Mouse (Mus musculus) midbrain, embryonic 16.5 days (tissue): ENCODE measurements around the gene Txndc15. TPM values are rescaled to one million over a fixed set of nuclear protein-coding genes. Genes with fewer than 3 reads are reported as not detected.

ENCODE experiments used
- ATAC-seq: fragments of 200-750 bp; cut with Nextera tagmentation; 2 replicates; pipeline ENCODE4 v1.8.0; 2017; ENCODE audit warnings: moderate TSS enrichment
- H3K27ac ChIP-seq: fragments of 300-500 bp; sonication (generic); 2 replicates; pipeline ENCODE4 v1.5.1; 2014; ENCODE audit warnings: mild to moderate bottlenecking, low read length, mixed read lengths
- H3K27me3 ChIP-seq: fragments of 300-500 bp; sonication (generic); 2 replicates; pipeline ENCODE4 v1.6.1; 2014; ENCODE audit warnings: low read depth, low read length, mixed read lengths; ENCODE audit not compliant: control insufficient read depth, insufficient read depth
- H3K36me3 ChIP-seq: fragments of 300-500 bp; sonication (generic); 2 replicates; pipeline ENCODE4 v1.6.1; 2014; ENCODE audit warnings: mild to moderate bottlenecking, low read length, moderate library complexity, mixed read lengths; ENCODE audit not compliant: control insufficient read depth, insufficient read depth
- H3K4me1 ChIP-seq: fragments of 300-500 bp; sonication (generic); 2 replicates; pipeline ENCODE4 v1.6.1; 2014; ENCODE audit warnings: mild to moderate bottlenecking, low read length, mixed read lengths; ENCODE audit not compliant: control insufficient read depth, insufficient read depth
- H3K4me2 ChIP-seq: fragments of 300-500 bp; sonication (generic); 2 replicates; pipeline ENCODE4 v1.6.1; 2014; ENCODE audit warnings: mild to moderate bottlenecking, low read length, mixed read lengths
- H3K4me3 ChIP-seq: fragments of 300-500 bp; sonication (generic); 2 replicates; pipeline ENCODE4 v1.5.1; 2014; ENCODE audit warnings: low read depth, mild to moderate bottlenecking, low read length, moderate library complexity, mixed read lengths
- H3K9ac ChIP-seq: fragments of 300-500 bp; sonication (generic); 2 replicates; pipeline ENCODE4 v1.6.1; 2014; ENCODE audit warnings: low read depth, low read length, mixed read lengths
- H3K9me3 ChIP-seq: fragments of 300-500 bp; sonication (generic); replicated peaks from 2 replicates; pipeline ENCODE4 v1.6.1; 2014; ENCODE audit warnings: mild to moderate bottlenecking, low read length, mixed read lengths; ENCODE audit not compliant: control insufficient read depth, poor library complexity, severe bottlenecking
- WGBS: fragments of 180-500 bp; shearing (Covaris S2); extraction: QIAGEN DNeasy Blood & Tissue Kit; methylation state at CpG from one replicate; pipeline ENCODE4 v1.1.7; 2014; 5-methylcytosine and 5-hydroxymethylcytosine counted together
- polyA plus RNA-seq: library from polyadenylated mRNA; unstranded; fragments of >200 nt; fragmentation: Nextera tagmentation; extraction: Ambion mirVana; gene quantifications from 2 replicates; pipeline ENCODE4 v1.2.1, GENCODE M21; 2015

The Txndc15 gene
- 143 and 149 TPM in 2 replicates for polyA plus RNA-seq

DNA sequence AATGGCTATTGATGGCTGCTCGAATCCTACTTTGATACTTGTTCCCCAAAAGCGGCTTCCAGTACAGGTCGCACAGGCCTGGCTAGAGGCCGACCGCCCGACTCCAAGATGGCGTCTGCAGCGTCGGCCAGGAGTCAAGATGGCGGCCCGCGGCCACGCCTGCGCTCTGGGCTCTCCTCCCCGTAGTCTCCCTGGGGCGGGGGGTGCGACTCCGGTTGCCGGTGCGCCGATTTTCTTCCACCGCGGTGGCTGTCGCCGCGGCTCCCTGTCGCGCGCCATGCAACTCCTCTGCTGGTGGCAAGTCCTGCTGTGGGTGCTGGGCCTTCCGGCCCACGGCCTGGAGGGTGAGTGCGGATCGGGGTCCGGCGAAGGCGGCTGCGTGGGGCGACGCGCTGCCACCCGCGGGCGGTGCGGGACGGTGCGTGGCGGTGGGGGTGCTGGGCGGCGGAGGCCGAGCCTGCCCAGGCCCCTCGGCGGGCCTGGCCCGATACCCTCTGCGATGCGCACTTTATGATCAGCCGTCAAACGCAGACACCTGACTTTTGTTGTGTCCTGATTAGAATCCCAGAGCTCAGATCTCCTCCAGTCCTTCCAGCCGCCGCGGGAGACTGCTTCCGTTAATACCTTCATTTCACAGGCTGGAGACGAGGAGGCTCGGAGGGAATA lies at the start of gene Txndc15:
Txndc15 (plus strand) TSS at position 150 of the 666 bp plus-strand sequence.
- H3K9me3 ChIP-seq: no peaks in the 10 kb centered on the region
- peak within 1 kb of the TSS; percentile 96 for H3K4me3 ChIP-seq
- peaks cover 16% of the 10 kb centered on the region for H3K4me1 ChIP-seq
- peaks cover 10% of the 10 kb centered on the region for H3K36me3 ChIP-seq
- peak within 1 kb of the TSS; percentile 98 for H3K27ac ChIP-seq
- peak within 1 kb of the TSS; percentile 96 for H3K9ac ChIP-seq
- 0% methylated on average over 63 of the region's 63 CpGs for WGBS
- no peaks in the 10 kb centered on the region for H3K27me3 ChIP-seq
- ATAC-seq: peak; percentile 96
- peak within 1 kb of the TSS; percentile 58 for H3K4me2 ChIP-seq

DNA sequence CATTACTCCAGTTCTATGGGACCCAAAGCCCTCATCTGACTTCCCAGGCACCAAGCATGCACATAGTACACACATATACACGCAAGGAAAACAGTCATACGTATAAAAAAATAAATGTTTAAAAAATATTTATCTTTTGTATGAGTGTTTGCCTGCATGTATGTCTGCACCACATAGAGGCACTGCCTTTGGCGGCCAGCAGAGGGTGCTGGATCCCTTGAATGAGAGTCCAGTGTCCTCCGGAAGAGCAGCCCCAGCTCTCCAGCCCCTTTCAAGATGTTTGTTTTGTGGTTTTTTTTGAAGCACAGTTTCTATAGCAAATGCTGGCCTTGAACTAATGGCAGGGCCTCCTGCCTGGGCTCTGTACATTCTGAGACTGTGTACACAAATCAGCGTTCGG lies 45.9 kb upstream of the Txndc15 start:
- H3K27ac ChIP-seq: no peak overlapping the region
- no peaks in the 10 kb centered on the region for H3K4me1 ChIP-seq
- no peaks in the 10 kb centered on the region for H3K27me3 ChIP-seq
- H3K36me3 ChIP-seq: peaks cover 69% of the 10 kb centered on the region
- no peak overlapping the region for H3K4me3 ChIP-seq
- no peaks in the 10 kb centered on the region for H3K9me3 ChIP-seq
- no peak overlapping the region for H3K9ac ChIP-seq
- 88% methylated on average over 6 of the region's 6 CpGs for WGBS
- no peak overlapping the region for H3K4me2 ChIP-seq
- no peak for ATAC-seq

DNA sequence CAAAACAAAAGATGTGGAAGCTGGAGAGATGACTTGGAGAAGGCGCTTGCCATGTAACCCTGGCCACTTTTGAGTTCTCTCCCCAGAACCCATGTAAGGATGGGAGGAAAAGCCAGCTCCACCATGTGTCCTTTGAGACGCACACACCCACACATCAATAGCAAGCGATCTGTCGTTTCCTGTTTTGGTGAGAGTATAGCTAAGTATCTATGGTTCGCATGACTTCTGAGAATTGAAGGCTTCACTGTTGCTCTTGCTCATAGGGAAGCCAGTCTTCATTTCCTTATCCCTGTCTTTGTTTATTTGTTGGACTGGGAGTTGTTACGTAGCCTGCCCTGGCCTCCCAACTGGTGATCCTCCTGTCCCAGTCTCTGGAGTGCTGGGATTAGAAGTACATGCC lies 41.7 kb upstream of the Txndc15 start:
- H3K9ac ChIP-seq: no peak overlapping the region

DNA sequence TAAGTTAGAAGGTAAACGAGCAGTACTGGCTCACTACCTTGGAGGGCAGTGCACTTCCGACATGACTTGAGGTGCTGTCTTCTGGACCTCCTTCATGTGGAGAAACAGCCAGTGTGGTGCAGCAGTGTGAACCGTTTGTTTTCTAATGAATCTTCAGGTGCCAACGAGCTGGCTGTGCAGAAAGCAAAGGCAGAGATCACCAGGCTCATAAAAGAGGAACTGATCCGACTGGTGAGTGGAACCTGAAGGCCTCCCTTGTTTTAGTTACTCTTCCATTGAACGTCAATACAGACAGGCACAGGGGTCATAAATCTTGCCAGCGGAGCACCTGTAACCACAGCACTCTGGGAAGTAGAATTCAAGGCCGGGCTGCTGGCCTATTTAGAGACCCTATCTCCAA lies 37.1 kb upstream of the Txndc15 start:
- no peaks in the 10 kb centered on the region for H3K4me1 ChIP-seq
- no peak for ATAC-seq
- H3K4me3 ChIP-seq: no peak overlapping the region
- no peak overlapping the region for H3K9ac ChIP-seq
- no peaks in the 10 kb centered on the region for H3K9me3 ChIP-seq
- H3K27me3 ChIP-seq: no peaks in the 10 kb centered on the region
- no peak overlapping the region for H3K4me2 ChIP-seq
- H3K27ac ChIP-seq: no peak overlapping the region
- peaks cover 48% of the 10 kb centered on the region for H3K36me3 ChIP-seq
- 94% methylated on average over 8 of the region's 8 CpGs for WGBS

More for the DNA sequence above, 41.7 kb upstream of the Txndc15 start:
- no peaks in the 10 kb centered on the region for H3K4me1 ChIP-seq
- H3K27me3 ChIP-seq: no peaks in the 10 kb centered on the region
- H3K36me3 ChIP-seq: peaks cover 64% of the 10 kb centered on the region
- ATAC-seq: no peak
- WGBS: 95% methylated on average over 6 of the region's 6 CpGs
- no peak overlapping the region for H3K4me2 ChIP-seq
- no peak overlapping the region for H3K27ac ChIP-seq
- H3K9me3 ChIP-seq: no peaks in the 10 kb centered on the region
- no peak overlapping the region for H3K4me3 ChIP-seq

DNA sequence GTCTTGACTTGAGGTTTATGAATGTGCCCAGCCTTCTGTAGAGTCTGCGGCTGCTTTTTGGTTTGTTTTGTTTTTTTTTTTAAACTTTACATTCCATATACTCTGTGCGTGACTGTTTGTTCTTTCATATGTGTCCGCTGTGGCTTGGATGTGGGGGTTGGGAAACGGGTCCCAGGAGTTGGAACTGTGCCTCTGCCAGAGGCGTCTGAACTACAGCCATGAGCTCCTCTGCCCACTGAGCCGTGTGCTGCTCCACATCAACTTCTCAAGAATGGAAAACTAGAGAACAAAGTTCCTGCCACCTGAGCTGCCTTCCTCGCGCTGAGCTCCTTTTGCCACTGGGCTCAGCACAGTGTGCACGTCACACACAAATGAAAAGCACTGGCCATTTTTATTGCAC lies 32.2 kb upstream of the Txndc15 start:
- Histone ChIP-seq H3K9me3 (no peaks in the 10 kb centered on the region), H3K27ac (no peak overlapping the region), H3K36me3 (peaks cover 20% of the 10 kb centered on the region), H3K27me3 (no peaks in the 10 kb centered on the region), H3K4me1 (no peaks in the 10 kb centered on the region), H3K4me2 (no peak overlapping the region), H3K4me3 (no peak overlapping the region), H3K9ac (no peak overlapping the region)
- 84% methylated on average over 9 of the region's 9 CpGs for WGBS
- ATAC-seq: no peak

DNA sequence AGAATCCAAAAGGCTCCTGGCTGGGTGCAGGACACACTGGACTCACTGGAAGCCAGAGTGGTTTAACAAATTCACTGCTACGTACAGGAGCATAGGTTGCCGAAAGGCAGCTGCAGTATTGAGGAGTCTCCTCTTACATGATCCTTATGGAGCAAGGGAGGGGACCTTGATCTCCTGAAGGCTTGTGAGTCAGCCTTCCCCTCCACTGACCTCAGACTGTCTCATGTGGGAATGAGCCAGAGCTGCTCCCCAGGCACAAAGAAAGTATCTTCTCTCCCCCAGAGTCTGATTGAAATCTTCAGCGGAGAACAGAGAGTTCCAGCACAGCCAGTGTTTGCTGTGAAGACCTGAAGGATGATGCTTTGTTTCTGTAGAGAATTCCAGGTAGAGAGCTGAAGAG lies 30.9 kb upstream of the Txndc15 start:
- Histone ChIP-seq H3K9ac (no peak overlapping the region), H3K4me3 (no peak overlapping the region), H3K4me2 (no peak overlapping the region), H3K36me3 (peaks cover 9% of the 10 kb centered on the region), H3K27ac (no peak overlapping the region), H3K4me1 (no peaks in the 10 kb centered on the region), H3K27me3 (no peaks in the 10 kb centered on the region), H3K9me3 (no peaks in the 10 kb centered on the region)
- no peak for ATAC-seq
- WGBS: 97% methylated on average over 3 of the region's 3 CpGs

DNA sequence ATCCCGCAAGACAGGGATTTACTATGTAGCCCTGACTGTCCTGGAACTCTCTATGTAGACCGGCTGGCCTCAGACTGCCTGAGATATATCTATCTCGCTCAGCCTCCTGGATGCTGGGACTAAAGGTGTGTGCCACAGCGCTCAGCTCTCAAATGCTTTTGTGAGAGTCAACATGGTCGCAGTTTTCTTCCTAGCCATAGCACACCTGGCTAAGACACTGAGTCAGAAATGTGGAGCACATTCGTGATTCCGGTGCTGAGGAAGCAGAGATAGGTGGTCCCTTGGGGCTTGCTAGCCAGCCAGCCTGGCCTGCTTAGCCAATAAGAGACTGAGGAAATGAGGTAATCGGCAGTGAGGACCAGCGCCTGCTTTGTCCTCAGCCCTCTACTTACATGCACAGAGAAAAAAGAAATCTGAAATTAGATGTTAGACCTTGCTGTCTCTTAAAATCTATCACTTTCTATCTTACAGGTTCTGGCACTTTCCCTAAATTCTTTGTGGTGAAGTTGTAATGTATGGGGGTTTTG lies 28.3 kb upstream of the Txndc15 start:
- Histone ChIP-seq H3K4me1 (no peaks in the 10 kb centered on the region), H3K27me3 (no peaks in the 10 kb centered on the region), H3K4me2 (no peak overlapping the region), H3K36me3 (no peaks in the 10 kb centered on the region), H3K9ac (peak overlapping the region; percentile 30; the same call in 1 of the 2 replicates), H3K4me3 (no peak overlapping the region), H3K27ac (peak overlapping the region; percentile 52; the same call in 1 of the 2 replicates), H3K9me3 (no peaks in the 10 kb centered on the region)
- WGBS: 70% methylated on average over 9 of the region's 9 CpGs
- peak; percentile 60; the same call in 1 of the 2 replicates for ATAC-seq

DNA sequence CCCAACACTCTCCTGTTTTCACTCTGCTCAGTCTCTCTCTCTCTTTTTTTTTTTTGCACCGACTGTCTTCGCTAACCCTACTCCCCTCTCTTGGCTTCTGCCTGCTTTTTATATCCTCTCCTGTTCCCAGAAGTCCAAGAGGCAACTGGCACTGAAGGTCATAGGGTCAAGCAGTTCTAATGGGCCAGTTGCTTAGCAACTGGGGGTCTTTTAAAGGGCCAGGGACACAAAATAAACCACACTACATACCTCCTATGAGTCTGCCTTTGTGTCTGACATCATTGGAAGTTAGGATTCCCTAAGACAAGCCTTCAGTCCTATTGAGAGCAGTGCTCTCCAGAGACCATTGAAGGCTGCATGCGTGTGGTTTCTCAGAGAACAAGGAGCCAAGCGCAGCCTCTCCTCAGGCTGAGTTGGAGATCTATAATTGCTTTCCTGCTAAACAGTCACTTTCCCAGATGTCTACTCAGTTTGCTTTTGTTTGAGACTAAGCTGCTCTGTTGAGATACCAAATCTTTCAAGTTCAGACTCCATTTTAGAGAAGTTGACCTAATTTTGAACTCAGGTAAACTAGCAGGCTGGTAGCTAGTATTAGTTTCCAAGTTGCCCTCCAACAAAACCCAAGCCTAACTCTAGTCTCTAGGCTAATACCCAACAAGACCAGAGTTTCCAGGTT lies 26.4 kb upstream of the Txndc15 start:
- H3K4me3 ChIP-seq: no peak overlapping the region
- no peaks in the 10 kb centered on the region for H3K9me3 ChIP-seq
- no peak for ATAC-seq
- H3K4me2 ChIP-seq: no peak overlapping the region
- no peaks in the 10 kb centered on the region for H3K4me1 ChIP-seq
- no peak overlapping the region; the same call in 1 of the 2 replicates for H3K27ac ChIP-seq
- H3K9ac ChIP-seq: no peak overlapping the region
- no peaks in the 10 kb centered on the region for H3K36me3 ChIP-seq
- no peaks in the 10 kb centered on the region for H3K27me3 ChIP-seq
- WGBS: 16% methylated on average over 4 of the region's 4 CpGs
